Mouse (Mus musculus) embryonic facial prominence, embryonic 14.5 days (tissue): ENCODE results near the gene Tmem131. TPM values are rescaled to one million over a fixed set of nuclear protein-coding genes. Genes with fewer than 3 reads are reported as not detected.

ENCODE experiments used
- ATAC-seq: fragments of 200-750 bp; cut with Nextera tagmentation; 2 replicates; pipeline ENCODE4 v1.8.0; 2017; ENCODE audit warnings: low read depth, moderate number of reproducible peaks, moderate TSS enrichment
- DNase-seq: peaks from one replicate; pipeline ENCODE4 v3.0.0-alpha.2; 2015; ENCODE audit warnings: low spot score
- H3K27ac ChIP-seq: fragments of 300-500 bp; sonication (generic); replicated peaks from 2 replicates; pipeline ENCODE4 v1.5.1; 2014; ENCODE audit warnings: low read depth, mild to moderate bottlenecking, low read length, moderate library complexity
- H3K27me3 ChIP-seq: fragments of 300-500 bp; sonication (generic); replicated peaks from 2 replicates; pipeline ENCODE4 v1.6.1; 2014; ENCODE audit warnings: low read length; ENCODE audit not compliant: control insufficient read depth, insufficient read depth
- H3K36me3 ChIP-seq: fragments of 300-500 bp; sonication (generic); 2 replicates; pipeline ENCODE4 v1.6.1; 2014; ENCODE audit warnings: low read length, mixed read lengths; ENCODE audit not compliant: control insufficient read depth, insufficient read depth
- H3K4me1 ChIP-seq: fragments of 300-500 bp; sonication (generic); 2 replicates; pipeline ENCODE4 v1.6.1; 2014; ENCODE audit warnings: antibody characterized with exemption, low read length; ENCODE audit not compliant: control insufficient read depth, insufficient read depth
- H3K4me2 ChIP-seq: fragments of 300-500 bp; sonication (generic); 2 replicates; pipeline ENCODE4 v1.6.1; 2014; ENCODE audit warnings: low read depth, mild to moderate bottlenecking, low read length, moderate library complexity, mixed read lengths
- H3K4me3 ChIP-seq: fragments of 300-500 bp; sonication (generic); 2 replicates; pipeline ENCODE4 v1.5.1; 2014; ENCODE audit warnings: low read depth, mild to moderate bottlenecking, low read length
- H3K9ac ChIP-seq: fragments of 300-500 bp; sonication (generic); 2 replicates; pipeline ENCODE4 v1.6.1; 2014; ENCODE audit warnings: low read depth, mild to moderate bottlenecking, low read length, moderate library complexity, mixed read lengths
- H3K9me3 ChIP-seq: fragments of 300-500 bp; sonication (generic); 2 replicates; pipeline ENCODE4 v1.6.1; 2016; ENCODE audit warnings: low read length; ENCODE audit not compliant: control insufficient read depth
- WGBS: fragments of 180-500 bp; shearing (Covaris S2); extraction: QIAGEN DNeasy Blood & Tissue Kit; methylation state at CpG from one replicate; pipeline ENCODE4 v1.1.7; 2014; 5-methylcytosine and 5-hydroxymethylcytosine counted together
- polyA plus RNA-seq: library from polyadenylated mRNA; unstranded; fragments of >200 nt; fragmentation: Nextera tagmentation; extraction: Ambion mirVana; gene quantifications from 2 replicates; pipeline ENCODE4 v1.2.1, GENCODE M21; 2014

Tmem131 gene
- polyA plus RNA-seq, 1 experiment from 2014 or later = 22.4 TPM

DNA sequence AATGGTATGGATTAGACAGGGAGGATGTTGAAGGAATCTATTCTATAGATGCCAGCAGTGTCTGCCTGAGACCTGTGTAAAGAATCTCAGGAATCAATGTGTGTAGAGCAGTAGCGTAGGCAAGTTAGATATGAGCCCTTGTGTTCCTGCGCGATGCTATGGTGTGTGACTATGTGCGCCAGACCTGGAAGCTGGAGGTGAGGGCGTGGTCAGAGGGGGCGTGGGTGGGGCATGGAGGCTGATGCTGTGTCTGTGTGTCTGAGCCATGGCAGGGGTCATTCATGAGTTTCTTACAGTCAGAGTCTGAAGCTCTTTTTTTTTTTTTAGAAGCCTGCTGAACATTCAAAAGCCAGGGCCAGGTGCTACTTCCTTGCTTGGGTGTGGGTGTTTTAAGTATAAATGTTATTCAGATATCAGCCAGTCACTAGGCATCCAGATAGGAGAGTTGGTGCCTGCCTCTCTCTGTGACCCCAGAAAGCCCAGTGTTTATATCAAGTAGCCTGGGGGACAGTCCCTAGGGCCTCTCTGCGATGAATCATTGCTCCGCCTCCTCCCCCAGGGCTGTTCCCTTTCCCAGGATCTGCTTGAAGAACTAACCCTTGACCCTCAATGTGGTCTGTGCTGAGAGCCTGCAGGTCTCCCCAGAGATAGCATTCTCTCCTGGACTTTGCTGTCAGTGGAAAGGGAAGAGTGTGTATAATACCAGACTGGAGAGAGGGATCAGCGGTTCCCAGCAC is 171.1 kb downstream of the Tmem131 start:
- Histone ChIP-seq H3K4me3 (no peak overlapping the region), H3K4me2 (no peak overlapping the region), H3K4me1 (no peaks in the 10 kb centered on the region), H3K9ac (no peak overlapping the region), H3K9me3 (0 out of 2 replicates have a peak, but pooled peaks cover 5% of the 10 kb centered on the region), H3K36me3 (no peaks in the 10 kb centered on the region), H3K27me3 (peaks cover 8% of the 10 kb centered on the region; the same call in 1 of the 2 replicates), H3K27ac (no peak overlapping the region)
- WGBS = 84% methylated on average over 9 of the region's 9 CpGs
- DNase-seq = no peak
- ATAC-seq = no peak

DNA sequence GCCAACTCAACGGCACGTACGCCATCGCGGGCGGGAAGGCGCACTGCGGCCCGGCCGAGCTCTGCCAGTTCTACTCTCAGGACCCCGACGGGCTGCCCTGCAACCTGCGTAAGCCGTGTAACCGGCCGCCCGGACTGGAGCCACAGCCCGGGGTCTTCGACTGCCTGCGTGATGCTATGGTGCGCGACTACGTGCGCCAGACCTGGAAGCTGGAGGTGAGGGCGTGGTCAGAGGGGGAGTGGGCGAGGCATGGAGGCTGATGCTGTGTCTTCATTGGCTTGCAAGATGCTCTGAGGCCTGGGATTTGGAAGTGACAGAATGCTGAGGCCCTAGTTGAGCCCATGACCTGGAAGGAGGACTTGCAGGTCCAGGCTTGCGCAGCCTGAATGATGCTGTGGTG is 172.5 kb downstream of the Tmem131 start:
- DNase-seq = no peak
- H3K27me3 ChIP-seq = peaks cover 8% of the 10 kb centered on the region; the same call in 1 of the 2 replicates
- peak overlapping the region; percentile 52 for H3K4me2 ChIP-seq
- 0 out of 2 replicates have a peak, but pooled peaks cover 5% of the 10 kb centered on the region for H3K9me3 ChIP-seq
- no peaks in the 10 kb centered on the region for H3K36me3 ChIP-seq
- 16% methylated on average over 27 of the region's 27 CpGs for WGBS
- no peak overlapping the region for H3K27ac ChIP-seq
- H3K4me3 ChIP-seq = peak overlapping the region; percentile 27
- H3K9ac ChIP-seq = 0 out of 2 replicates have a peak overlapping the region, but pooled peaks have one; percentile 25
- 0 out of 2 replicates have a peak, but pooled peaks have one; percentile 23 for ATAC-seq
- H3K4me1 ChIP-seq = no peaks in the 10 kb centered on the region

DNA sequence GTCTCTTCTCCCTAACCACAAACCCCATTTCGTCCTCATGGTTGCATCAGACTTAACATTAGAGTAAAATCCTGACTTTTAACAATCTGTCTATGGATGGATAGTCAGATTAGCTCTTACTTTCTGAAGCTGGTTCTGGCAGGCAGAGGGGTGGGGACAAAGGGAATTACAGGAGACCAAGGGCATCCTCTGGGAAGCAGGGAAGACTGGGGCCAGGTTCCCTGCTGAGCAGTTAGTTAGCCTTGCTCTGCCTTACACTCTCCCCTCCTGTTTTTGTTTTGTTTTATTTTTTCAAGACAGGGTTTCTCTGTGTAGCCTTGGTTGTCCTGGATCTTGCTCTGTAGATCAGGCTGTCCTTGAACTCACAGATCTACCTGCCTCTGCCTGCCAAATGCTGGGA is 173.5 kb downstream of the Tmem131 start:
- Histone ChIP-seq H3K36me3 (no peaks in the 10 kb centered on the region), H3K9ac (no peak overlapping the region), H3K4me3 (no peak overlapping the region), H3K27me3 (peaks cover 8% of the 10 kb centered on the region; the same call in 1 of the 2 replicates), H3K4me1 (no peaks in the 10 kb centered on the region), H3K9me3 (no peaks in the 10 kb centered on the region), H3K4me2 (no peak overlapping the region), H3K27ac (no peak overlapping the region)
- 91% methylated on average over 1 of the region's 1 CpGs for WGBS
- DNase-seq (no peak), ATAC-seq (no peak)

DNA sequence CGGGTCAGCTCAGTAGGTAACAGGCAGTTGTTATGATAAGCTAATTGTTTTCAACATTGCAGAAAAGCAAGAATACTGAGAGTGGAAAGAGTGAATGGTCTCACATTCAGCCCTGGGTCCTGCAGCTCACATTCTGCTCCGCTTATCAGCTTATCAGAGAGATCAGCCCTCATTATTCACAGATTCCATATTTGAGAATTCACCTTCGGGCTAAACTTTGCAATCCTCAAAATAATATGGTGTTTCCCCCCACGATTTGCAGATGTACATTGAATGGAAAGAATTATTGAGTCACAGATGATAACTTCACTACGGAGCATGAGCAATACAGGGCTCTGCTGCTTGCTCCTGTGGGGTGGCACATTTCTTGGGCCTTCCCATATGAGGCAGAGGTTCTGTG is 174.7 kb downstream of the Tmem131 start:
- Histone ChIP-seq H3K36me3 (no peaks in the 10 kb centered on the region), H3K9me3 (no peaks in the 10 kb centered on the region), H3K4me2 (no peak overlapping the region), H3K9ac (no peak overlapping the region), H3K4me3 (no peak overlapping the region), H3K27me3 (peaks cover 8% of the 10 kb centered on the region; the same call in 1 of the 2 replicates), H3K27ac (no peak overlapping the region), H3K4me1 (no peaks in the 10 kb centered on the region)
- DNase-seq (no peak), ATAC-seq (no peak)
- 66% methylated on average over 5 of the region's 5 CpGs for WGBS

DNA sequence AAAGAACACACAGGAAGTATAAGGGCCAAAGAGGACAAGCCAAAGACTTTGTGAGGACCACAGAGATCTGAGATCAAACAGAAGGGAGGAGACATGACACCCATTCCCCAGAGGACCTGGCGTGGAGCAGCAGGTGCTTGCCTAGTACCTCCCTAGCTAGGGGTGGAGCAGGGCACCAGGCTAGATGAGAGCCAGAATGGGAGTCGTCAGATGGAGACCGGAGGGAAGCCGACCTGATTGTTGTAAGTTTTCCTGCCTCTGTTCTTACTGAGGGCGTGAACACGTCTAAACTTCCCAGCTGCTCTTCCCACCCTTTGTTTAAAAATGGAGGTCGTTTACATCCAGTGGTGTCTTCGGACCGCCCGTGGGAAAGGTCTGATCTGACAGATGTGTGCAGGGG is 176.1 kb downstream of the Tmem131 start:
- Histone ChIP-seq H3K36me3 (no peaks in the 10 kb centered on the region), H3K27me3 (peaks cover 8% of the 10 kb centered on the region; the same call in 1 of the 2 replicates), H3K4me1 (no peaks in the 10 kb centered on the region), H3K9ac (no peak overlapping the region), H3K9me3 (no peaks in the 10 kb centered on the region), H3K27ac (no peak overlapping the region), H3K4me2 (no peak overlapping the region), H3K4me3 (no peak overlapping the region)
- 37% methylated on average over 10 of the region's 10 CpGs for WGBS
- DNase-seq (no peak), ATAC-seq (no peak)

DNA sequence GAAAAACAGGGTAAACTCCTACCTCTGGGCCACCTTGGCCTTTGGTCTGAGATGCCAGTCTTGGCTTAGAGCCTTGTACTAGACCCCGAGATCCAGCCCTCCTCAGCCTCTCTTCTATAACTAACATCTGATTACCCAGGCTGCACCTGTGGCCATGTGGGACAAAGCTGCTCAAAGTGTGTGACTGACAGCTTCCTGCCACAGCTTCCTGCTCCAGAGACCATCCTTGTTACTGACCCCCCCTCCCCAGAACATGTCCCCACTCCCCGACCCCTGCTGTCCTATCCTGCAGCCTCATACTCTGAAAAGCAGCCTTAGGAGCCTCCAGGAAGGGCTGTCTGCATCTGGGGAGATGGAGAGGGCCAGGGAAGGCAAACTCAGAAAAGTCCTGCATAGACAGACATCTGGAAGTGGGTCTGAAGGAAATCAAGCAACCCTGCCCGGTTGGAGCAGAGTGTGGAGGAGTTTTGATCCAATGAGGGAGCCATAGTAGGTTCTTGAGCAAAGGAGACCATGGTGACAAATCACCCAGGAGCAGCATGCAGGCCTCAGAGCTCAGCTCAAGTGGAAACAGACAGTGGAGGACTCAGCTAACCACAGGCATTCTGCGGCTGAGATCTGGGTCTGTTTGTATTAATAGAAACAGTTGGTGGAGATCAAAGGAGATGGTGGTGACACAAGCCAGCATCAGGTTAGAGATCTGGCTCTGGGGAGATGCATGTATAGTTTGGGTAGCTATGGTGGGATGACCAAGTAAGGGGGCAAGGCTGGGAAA is 176.8 kb downstream of the Tmem131 start:
- H3K4me3 ChIP-seq = no peak overlapping the region
- peaks cover 8% of the 10 kb centered on the region; the same call in 1 of the 2 replicates for H3K27me3 ChIP-seq
- 0 out of 2 replicates have a peak overlapping the region, but pooled peaks have one; percentile 13 for H3K27ac ChIP-seq
- peak; percentile 54 for DNase-seq
- no peaks in the 10 kb centered on the region for H3K36me3 ChIP-seq
- ATAC-seq = no peak
- no peaks in the 10 kb centered on the region for H3K4me1 ChIP-seq
- H3K4me2 ChIP-seq = no peak overlapping the region
- no peaks in the 10 kb centered on the region for H3K9me3 ChIP-seq
- 34% methylated on average over 4 of the region's 4 CpGs for WGBS
- H3K9ac ChIP-seq = no peak overlapping the region

DNA sequence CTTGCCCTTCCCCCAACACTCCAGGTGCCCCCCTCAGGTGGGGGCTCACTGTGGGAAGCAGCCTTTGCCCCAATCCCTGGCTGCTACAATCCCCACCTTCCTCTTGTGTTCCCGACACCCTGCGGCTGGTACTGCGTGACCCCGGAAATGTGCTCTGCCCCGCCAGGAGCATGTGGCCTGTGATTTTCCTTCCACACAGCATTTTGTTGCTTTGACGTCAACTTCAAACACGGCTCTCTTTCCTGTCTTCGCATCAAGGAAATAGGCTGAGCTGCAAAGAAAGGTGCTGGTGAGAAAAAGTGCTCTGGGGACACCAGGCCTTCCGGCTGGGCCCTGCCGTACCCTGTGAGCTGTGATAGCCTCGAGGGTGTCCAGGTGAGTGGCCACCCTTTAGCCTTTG is 181.9 kb downstream of the Tmem131 start, which contains the start of gene Zap70:
TSS of gene Zap70 (plus strand) at position 231 of the 400 bp plus-strand sequence.
- H3K4me1 ChIP-seq = no peaks in the 10 kb centered on the region
- no peak within 1 kb of the TSS for H3K9ac ChIP-seq
- H3K4me2 ChIP-seq = no peak within 1 kb of the TSS
- no peaks in the 10 kb centered on the region for H3K27me3 ChIP-seq
- 83% methylated on average over 11 of the region's 11 CpGs for WGBS
- H3K27ac ChIP-seq = no peak within 1 kb of the TSS
- H3K36me3 ChIP-seq = no peaks in the 10 kb centered on the region
- H3K4me3 ChIP-seq = no peak within 1 kb of the TSS
- ATAC-seq (no peak), DNase-seq (no peak)
- no peaks in the 10 kb centered on the region for H3K9me3 ChIP-seq

DNA sequence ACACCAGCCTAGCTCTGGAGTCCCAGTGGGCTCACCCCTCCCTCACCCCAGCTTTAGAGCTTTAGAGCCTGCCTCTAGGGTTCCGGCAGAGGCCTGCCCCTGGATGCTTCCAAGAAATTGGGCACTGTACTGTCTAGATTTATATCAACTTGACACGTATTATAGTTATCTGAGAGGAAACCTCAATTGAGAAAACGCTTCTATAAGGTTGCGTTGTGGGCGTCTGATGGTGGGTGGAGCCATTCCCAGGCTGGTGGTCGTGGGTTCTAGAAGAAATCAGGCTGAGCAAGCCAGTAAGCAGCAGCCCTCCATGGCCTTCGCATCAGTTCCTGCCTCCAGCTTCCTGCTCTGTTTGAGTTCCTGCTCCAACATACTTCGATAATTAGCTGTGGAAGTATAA is 182.4 kb downstream of the Tmem131 start:
- no peaks in the 10 kb centered on the region for H3K27me3 ChIP-seq
- no peaks in the 10 kb centered on the region for H3K4me1 ChIP-seq
- no peak overlapping the region for H3K4me2 ChIP-seq
- no peaks in the 10 kb centered on the region for H3K36me3 ChIP-seq
- no peak overlapping the region for H3K9ac ChIP-seq
- WGBS = 78% methylated on average over 8 of the region's 8 CpGs
- no peak overlapping the region for H3K4me3 ChIP-seq
- H3K9me3 ChIP-seq = no peaks in the 10 kb centered on the region
- DNase-seq = no peak
- H3K27ac ChIP-seq = no peak overlapping the region
- ATAC-seq = no peak
